Mouse (Mus musculus) liver, embryonic 13.5 days (tissue): ENCODE measurements at regions not wholly inside any gene's neighbourhood (a gene's known extent, or its start where the extent isn't known, plus 50 kb on each side); places are given as distances from the start of the nearest gene placed in this dataset.

Source experiments
- ATAC-seq: fragments of 200-750 bp; cut with Nextera tagmentation; 2 replicates; pipeline ENCODE4 v1.8.0; 2017; ENCODE audit warnings: low read depth, mild to moderate bottlenecking, moderate number of reproducible peaks, moderate library complexity
- DNase-seq: peaks from one replicate; pipeline ENCODE4 v3.0.0; 2022
- H3K27ac ChIP-seq: fragments of 300-500 bp; sonication (generic); 2 replicates; pipeline ENCODE4 v1.5.1; 2015; ENCODE audit warnings: moderate library complexity, mild to moderate bottlenecking, inconsistent platforms
- H3K27me3 ChIP-seq: fragments of 300-500 bp; sonication (generic); 2 replicates; pipeline ENCODE4 v1.6.1; 2015; ENCODE audit warnings: mild to moderate bottlenecking, inconsistent platforms
- H3K36me3 ChIP-seq: fragments of 300-500 bp; sonication (generic); 2 replicates; pipeline ENCODE4 v1.6.1; 2015; ENCODE audit warnings: mild to moderate bottlenecking, inconsistent platforms
- H3K4me1 ChIP-seq: fragments of 300-500 bp; sonication (generic); replicated peaks from 2 replicates; pipeline ENCODE4 v1.6.1; 2015; ENCODE audit warnings: inconsistent platforms
- H3K4me2 ChIP-seq: fragments of 300-500 bp; sonication (generic); 2 replicates; pipeline ENCODE4 v1.6.1; 2015; ENCODE audit warnings: inconsistent platforms, mild to moderate bottlenecking, moderate library complexity
- H3K4me3 ChIP-seq: fragments of 300-500 bp; sonication (generic); replicated peaks from 2 replicates; pipeline ENCODE4 v1.5.1; 2015; ENCODE audit warnings: mild to moderate bottlenecking, inconsistent platforms
- H3K9ac ChIP-seq: fragments of 300-500 bp; sonication (generic); 2 replicates; pipeline ENCODE4 v1.6.1; 2015; ENCODE audit warnings: mild to moderate bottlenecking, inconsistent platforms
- H3K9me3 ChIP-seq: fragments of 300-500 bp; sonication (generic); replicated peaks from 2 replicates; pipeline ENCODE4 v1.6.1; 2016; ENCODE audit warnings: inconsistent platforms
- WGBS: fragments of 180-500 bp; shearing (Covaris S2); methylation state at CpG from one replicate; pipeline ENCODE4 v1.1.7; 2015; ENCODE audit not compliant: insufficient replicate concordance; 5-methylcytosine and 5-hydroxymethylcytosine counted together

DNA sequence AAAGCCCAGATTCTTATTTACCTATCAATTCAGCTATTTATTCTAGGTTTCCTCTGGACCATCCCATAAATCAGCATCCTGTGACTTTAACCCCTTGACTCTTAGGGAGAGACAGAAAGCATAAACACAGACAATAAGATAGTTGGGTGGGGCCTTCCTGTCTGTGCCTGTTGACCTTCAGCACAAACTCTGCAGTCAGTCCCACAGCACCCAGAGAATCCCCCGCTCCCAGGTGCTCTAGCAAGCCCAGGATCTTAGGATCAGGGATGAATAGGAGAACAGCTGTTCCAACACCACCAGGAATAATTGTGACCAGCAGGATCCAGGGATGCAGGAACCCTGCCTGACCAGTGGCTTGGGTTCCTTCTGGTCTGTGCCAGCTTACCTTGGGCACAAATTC lies 107.8 kb downstream of the Basp1 start:
- H3K4me1 ChIP-seq, result no peaks in the 10 kb centered on the region
- H3K4me2 ChIP-seq, result no peak overlapping the region
- no peaks in the 10 kb centered on the region for H3K27me3 ChIP-seq
- no peak overlapping the region for H3K9ac ChIP-seq
- DNase-seq, result no peak
- H3K4me3 ChIP-seq, result no peak overlapping the region
- WGBS, result 63% methylated on average over 1 of the region's 1 CpGs
- ATAC-seq, result no peak
- no peaks in the 10 kb centered on the region for H3K36me3 ChIP-seq
- no peaks in the 10 kb centered on the region for H3K9me3 ChIP-seq
- no peak overlapping the region for H3K27ac ChIP-seq

DNA sequence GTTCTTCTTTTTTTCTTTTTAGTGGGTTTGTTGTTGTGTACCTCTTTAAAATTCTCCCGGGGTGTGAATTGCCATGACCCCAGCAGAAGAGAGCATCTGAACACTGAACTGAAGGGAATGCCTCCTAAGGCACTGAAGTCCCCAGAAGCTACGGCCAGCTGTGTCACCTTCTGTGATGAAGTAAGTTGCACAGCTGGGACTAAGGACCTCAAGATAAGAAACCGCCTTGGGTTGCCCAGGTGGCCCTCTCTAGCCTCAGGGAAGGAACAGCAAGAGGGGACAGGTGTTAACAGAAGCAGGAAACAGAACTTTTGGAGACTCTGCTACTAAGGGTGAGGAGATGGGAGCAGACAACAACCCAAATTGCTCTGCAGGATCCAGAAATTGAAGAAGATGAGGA lies 110.2 kb downstream of the Basp1 start:
- Histone ChIP-seq H3K9ac (no peak overlapping the region), H3K4me3 (no peak overlapping the region), H3K4me1 (no peaks in the 10 kb centered on the region), H3K9me3 (no peaks in the 10 kb centered on the region), H3K27me3 (no peaks in the 10 kb centered on the region), H3K4me2 (no peak overlapping the region), H3K27ac (no peak overlapping the region), H3K36me3 (no peaks in the 10 kb centered on the region)
- DNase-seq, result no peak
- ATAC-seq, result no peak
- WGBS, result 44% methylated on average over 3 of the region's 3 CpGs

DNA sequence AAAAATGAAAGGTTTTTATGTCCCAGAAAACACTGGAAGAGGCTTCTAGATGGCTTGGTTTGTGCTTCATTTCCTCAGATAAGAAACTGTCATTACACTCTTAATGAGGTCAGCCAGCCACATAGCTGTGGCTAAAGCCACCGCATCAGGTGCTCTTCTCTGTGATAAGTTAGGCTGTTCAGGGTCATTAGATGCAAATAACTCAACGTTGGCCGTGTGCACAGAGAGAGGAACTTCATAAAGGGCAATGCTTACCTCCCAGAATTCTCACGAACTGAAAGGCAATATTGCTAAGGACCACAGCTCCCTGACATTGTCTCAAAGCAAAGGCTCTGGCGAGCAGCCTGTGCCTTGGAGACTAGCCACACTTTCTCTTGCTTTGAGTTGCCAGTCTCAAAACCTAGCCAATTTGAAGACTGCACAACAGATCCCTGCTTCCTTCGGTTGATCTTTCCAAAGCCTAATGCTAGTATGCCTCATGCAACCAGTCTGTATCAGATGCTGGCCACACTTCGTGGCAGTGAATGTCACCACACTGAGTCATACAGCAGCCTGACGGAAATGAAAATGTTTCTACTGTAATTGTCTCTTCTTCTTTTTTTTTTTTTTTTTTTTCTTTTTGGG lies 110.8 kb downstream of the Basp1 start:
- Histone ChIP-seq H3K4me1 (no peaks in the 10 kb centered on the region), H3K27ac (no peak overlapping the region), H3K9ac (no peak overlapping the region), H3K36me3 (no peaks in the 10 kb centered on the region), H3K9me3 (no peaks in the 10 kb centered on the region), H3K4me3 (no peak overlapping the region), H3K4me2 (no peak overlapping the region), H3K27me3 (no peaks in the 10 kb centered on the region)
- 21% methylated on average over 8 of the region's 8 CpGs for WGBS
- DNase-seq (no peak), ATAC-seq (no peak)

DNA sequence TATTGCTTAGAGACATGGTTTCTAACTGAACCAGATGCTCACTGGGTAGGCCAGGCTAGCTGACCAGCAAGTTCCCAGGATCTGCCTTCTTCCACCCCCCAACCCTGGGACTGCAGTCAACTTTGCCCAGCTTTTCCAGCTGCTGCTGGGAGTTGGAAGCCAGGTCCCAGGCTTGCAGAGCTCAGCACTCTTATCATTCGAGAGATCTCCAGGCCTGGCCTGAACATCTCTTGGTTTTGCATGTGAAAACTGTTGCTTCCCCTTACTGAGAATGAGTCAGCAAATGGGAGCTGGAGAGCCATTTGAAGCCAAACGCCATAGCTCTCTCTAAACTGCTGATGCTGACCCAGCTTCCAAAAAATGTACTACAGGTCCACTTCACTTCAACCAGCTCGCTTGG lies 111.8 kb downstream of the Basp1 start:
- DNase-seq (no peak), ATAC-seq (no peak)
- Histone ChIP-seq H3K27me3 (no peaks in the 10 kb centered on the region), H3K9ac (no peak overlapping the region), H3K9me3 (no peaks in the 10 kb centered on the region), H3K36me3 (no peaks in the 10 kb centered on the region), H3K4me1 (no peaks in the 10 kb centered on the region), H3K4me3 (no peak overlapping the region), H3K27ac (no peak overlapping the region), H3K4me2 (no peak overlapping the region)
- 19% methylated on average over 3 of the region's 3 CpGs for WGBS

GRCm38 (mm10) chr15:25297278-25297677 lies 116.3 kb downstream of the Basp1 start:
- WGBS, result 48% methylated on average over 5 of the region's 5 CpGs
- Histone ChIP-seq H3K9ac (no peak overlapping the region), H3K4me3 (no peak overlapping the region), H3K9me3 (no peaks in the 10 kb centered on the region), H3K4me1 (no peaks in the 10 kb centered on the region), H3K27ac (no peak overlapping the region), H3K27me3 (no peaks in the 10 kb centered on the region), H3K4me2 (no peak overlapping the region), H3K36me3 (no peaks in the 10 kb centered on the region)
- no peak for ATAC-seq
- no peak for DNase-seq

GRCm38 (mm10) chr15:25296714-25297113 lies 116.8 kb downstream of the Basp1 start:
- WGBS, result 81% methylated on average over 11 of the region's 11 CpGs
- Histone ChIP-seq H3K27me3 (no peaks in the 10 kb centered on the region), H3K9me3 (no peaks in the 10 kb centered on the region), H3K27ac (no peak overlapping the region), H3K36me3 (no peaks in the 10 kb centered on the region), H3K4me2 (no peak overlapping the region), H3K4me1 (no peaks in the 10 kb centered on the region), H3K9ac (no peak overlapping the region), H3K4me3 (no peak overlapping the region)
- ATAC-seq (no peak), DNase-seq (no peak)

DNA sequence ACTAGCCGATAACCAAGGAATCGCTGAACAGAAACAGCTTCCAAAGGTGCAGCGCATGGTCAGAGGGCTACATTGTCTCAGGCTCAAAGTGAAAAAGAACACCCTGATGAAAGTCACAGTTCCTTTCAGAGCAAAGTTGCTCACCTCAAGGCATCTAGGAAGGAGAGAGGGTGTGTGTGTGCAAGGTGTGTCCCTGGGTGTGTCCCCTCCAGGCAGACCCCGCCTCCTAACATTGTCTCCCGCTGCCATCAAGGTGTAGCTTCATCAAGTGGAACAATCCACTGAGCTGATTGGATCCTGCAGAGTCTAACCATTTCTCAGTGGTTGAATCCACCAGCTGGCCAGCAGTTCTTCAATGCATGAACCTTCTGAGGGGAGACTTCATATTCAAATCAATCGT lies 117.8 kb downstream of the Basp1 start:
- Histone ChIP-seq H3K27ac (no peak overlapping the region), H3K4me1 (no peaks in the 10 kb centered on the region), H3K9me3 (no peaks in the 10 kb centered on the region), H3K4me3 (no peak overlapping the region), H3K36me3 (no peaks in the 10 kb centered on the region), H3K27me3 (no peaks in the 10 kb centered on the region), H3K4me2 (no peak overlapping the region), H3K9ac (no peak overlapping the region)
- ATAC-seq (no peak), DNase-seq (no peak)
- 88% methylated on average over 6 of the region's 6 CpGs for WGBS

DNA sequence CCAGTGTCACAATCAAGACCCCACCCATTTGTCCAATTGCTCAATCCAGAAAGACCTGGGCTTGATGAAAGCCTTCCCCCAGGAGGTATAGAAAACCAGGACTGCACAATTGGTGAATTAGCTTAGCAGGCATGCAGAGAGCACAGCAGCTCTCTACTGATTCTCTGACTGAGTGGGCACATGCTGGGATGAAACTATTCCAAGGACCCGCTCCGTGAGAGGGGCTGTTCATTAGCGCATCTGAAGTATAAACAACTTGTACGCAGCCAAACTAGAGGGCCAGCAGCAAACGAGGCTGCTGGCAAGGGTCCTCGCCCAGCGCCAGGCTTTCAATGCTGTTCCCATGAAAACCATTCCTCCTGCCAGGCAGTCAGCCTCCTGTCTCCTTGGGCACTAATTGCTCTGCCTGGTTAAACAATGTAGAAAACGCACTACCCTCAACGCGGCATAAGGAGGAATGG lies 122.3 kb downstream of the Basp1 start:
- Histone ChIP-seq H3K27me3 (no peaks in the 10 kb centered on the region), H3K27ac (no peak overlapping the region), H3K4me3 (no peak overlapping the region), H3K9me3 (no peaks in the 10 kb centered on the region), H3K4me2 (no peak overlapping the region), H3K36me3 (no peaks in the 10 kb centered on the region), H3K9ac (no peak overlapping the region), H3K4me1 (no peaks in the 10 kb centered on the region)
- DNase-seq, result no peak
- 80% methylated on average over 10 of the region's 10 CpGs for WGBS
- no peak for ATAC-seq

DNA sequence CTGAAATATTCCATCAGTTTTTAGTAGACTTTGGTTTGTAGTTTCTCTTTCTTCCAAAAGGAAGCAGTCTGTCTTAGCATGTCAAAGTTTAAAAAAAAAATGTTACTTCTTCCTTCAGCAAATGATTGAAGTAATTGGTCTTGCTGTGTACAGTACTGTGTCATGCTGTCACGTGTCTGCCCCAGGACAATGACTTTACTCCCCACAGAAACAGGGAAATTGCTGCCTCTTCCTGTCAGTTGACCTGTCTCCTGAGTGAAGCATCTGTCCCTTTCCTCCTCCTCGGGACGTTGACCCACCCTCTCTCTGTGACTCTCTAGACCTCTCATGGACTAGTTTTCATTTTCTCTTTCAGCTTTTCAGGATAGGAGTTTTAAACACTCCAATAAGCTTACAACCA lies 125.7 kb downstream of the Basp1 start:
- 16% methylated on average over 3 of the region's 3 CpGs for WGBS
- Histone ChIP-seq H3K9me3 (no peaks in the 10 kb centered on the region), H3K4me3 (no peak overlapping the region), H3K4me2 (no peak overlapping the region), H3K9ac (no peak overlapping the region), H3K4me1 (no peaks in the 10 kb centered on the region), H3K27me3 (no peaks in the 10 kb centered on the region), H3K27ac (no peak overlapping the region), H3K36me3 (no peaks in the 10 kb centered on the region)
- no peak for ATAC-seq
- no peak for DNase-seq

GRCm38 (mm10) chr15:25284354-25285199 lies 129.0 kb downstream of the Basp1 start:
- WGBS, result 71% methylated on average over 17 of the region's 17 CpGs
- no peak for DNase-seq
- Histone ChIP-seq H3K4me2 (no peak overlapping the region), H3K9ac (no peak overlapping the region), H3K27me3 (no peaks in the 10 kb centered on the region), H3K9me3 (no peaks in the 10 kb centered on the region), H3K4me3 (no peak overlapping the region), H3K4me1 (no peaks in the 10 kb centered on the region), H3K27ac (no peak overlapping the region), H3K36me3 (no peaks in the 10 kb centered on the region)
- no peak for ATAC-seq

GRCm38 (mm10) chr15:25283713-25284112 lies 129.9 kb downstream of the Basp1 start:
- 55% methylated on average over 2 of the region's 2 CpGs for WGBS
- H3K4me1 ChIP-seq, result no peaks in the 10 kb centered on the region
- H3K4me3 ChIP-seq, result no peak overlapping the region
- DNase-seq, result no peak
- no peaks in the 10 kb centered on the region for H3K9me3 ChIP-seq
- no peaks in the 10 kb centered on the region for H3K27me3 ChIP-seq
- no peak overlapping the region for H3K4me2 ChIP-seq
- H3K9ac ChIP-seq, result no peak overlapping the region
- H3K27ac ChIP-seq, result no peak overlapping the region
- ATAC-seq, result no peak
- H3K36me3 ChIP-seq, result no peaks in the 10 kb centered on the region

- ATAC-seq (no peak), DNase-seq (no peak)
- Histone ChIP-seq H3K9ac (no peak overlapping the region), H3K4me2 (no peak overlapping the region), H3K9me3 (no peaks in the 10 kb centered on the region), H3K27me3 (no peaks in the 10 kb centered on the region), H3K4me1 (no peaks in the 10 kb centered on the region), H3K4me3 (no peak overlapping the region), H3K36me3 (no peaks in the 10 kb centered on the region), H3K27ac (no peak overlapping the region)
- WGBS, result 42% methylated on average over 9 of the region's 9 CpGs
These were observed 131.2 kb downstream of the Basp1 start for GRCm38 (mm10) chr15:25282346-25282745.
